Mouse (Mus musculus): ENCODE measurements around the gene Tln2.

- no peak for TF ChIP-seq CTCF (IDR thresholded peaks at IDR 0.05; ENCODE audit: control insufficient read depth, insufficient read depth, insufficient read length)
- TF ChIP-seq MYOD1 (IDR thresholded peaks at IDR 0.05; ENCODE audit: control insufficient read depth, insufficient read length, low read depth), result no peak
- TF ChIP-seq MYOG (IDR thresholded peaks at IDR 0.05; ENCODE audit: control insufficient read depth, extremely low read depth, insufficient read length), result no peak
- TF ChIP-seq USF1 (IDR thresholded peaks at IDR 0.05; ENCODE audit: low read depth), result no peak
These were observed 31.8 kb downstream of the Tln2 start for GRCm38 (mm10) chr9:67527726-67528125.

Data from C2C12 (cell line).